Mouse (Mus musculus): ENCODE measurements around the gene Rbfox3.

Gene Rbfox3

DNA sequence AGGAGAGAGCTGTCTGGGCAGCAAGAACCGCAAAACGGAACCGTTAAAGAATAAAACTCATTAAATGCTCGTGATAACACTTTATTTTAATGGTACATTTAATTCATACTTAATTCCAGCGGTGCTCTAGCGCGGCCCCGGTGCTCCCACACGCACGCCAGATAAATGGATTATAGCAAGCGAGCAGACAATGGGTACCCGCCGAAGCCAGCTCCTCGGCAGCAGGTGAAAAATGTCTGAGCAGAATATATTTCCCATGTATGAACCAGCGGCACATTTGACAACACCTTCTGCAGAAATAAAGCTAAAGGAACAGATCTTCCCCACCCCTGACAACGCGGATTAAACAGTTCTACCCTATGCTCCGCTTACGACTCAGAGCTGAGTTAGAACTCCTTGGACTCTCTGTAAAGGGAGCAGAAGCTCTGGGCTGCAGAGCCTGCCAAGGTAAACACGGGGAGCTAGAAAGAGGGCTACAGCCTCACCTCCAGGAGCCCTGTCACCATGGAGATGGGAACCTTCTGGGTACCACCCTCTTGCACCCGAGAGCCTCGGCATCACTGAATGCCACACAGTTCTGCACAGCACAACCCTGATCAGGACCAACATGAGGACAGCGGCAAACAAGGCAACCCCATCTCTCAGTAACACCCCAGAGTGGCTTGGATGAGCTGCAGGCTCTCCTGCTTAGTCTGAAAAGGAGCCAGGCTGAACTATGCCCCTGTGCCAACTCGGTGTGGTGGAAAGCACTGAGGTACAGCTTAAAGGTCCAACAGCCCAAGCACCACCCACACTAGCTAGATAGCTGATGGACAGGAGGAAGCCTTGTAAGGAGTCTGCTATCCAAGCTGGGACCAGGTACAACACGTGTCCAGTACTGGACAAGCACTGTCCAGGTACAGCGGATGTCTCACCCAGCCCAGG is 196.5 kb downstream of the Rbfox3 start:
- peak; percentile 45 for DNase-seq

DNA sequence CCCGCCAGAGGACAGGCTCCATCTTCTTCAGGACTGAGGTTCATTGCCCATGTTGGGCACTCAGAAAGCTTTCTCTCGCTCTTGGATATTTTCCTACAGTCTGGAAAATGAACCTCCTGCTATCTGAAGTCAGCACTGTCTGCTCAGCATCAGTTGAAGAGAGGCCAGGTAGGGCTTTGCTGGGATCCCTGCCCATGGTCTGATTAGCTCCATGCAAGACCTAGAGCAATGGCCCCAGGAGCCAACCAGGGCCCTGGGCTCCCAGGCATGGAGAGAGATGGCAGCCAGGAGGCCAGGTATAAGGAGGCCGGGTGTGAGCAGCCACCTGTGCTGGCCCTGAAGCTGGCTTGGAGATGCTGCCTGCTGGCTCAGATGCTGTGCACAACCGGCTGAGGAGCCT is 198.6 kb downstream of the Rbfox3 start:
- peak; percentile 75 for DNase-seq

DNA sequence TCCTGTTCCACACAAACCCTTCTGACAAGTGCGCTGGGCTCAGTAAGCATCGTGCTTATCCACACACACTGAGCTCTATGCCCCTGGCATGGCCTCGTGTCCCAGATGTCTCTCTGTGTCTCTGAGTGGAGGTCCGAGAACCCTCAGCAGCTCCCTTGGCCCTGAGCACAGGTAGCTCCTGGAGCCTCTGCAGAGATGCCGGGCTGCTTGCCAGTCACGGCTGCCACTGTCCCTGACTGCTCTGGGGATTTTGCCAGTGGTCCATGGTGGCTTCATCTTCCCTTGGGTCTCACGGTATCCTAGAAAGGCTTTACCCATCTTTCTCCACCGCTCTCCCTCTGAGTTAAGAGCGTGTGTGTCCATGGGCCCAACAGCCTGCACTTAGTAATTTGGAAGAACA is 199.3 kb downstream of the Rbfox3 start:
- DNase-seq = peak; percentile 40

DNA sequence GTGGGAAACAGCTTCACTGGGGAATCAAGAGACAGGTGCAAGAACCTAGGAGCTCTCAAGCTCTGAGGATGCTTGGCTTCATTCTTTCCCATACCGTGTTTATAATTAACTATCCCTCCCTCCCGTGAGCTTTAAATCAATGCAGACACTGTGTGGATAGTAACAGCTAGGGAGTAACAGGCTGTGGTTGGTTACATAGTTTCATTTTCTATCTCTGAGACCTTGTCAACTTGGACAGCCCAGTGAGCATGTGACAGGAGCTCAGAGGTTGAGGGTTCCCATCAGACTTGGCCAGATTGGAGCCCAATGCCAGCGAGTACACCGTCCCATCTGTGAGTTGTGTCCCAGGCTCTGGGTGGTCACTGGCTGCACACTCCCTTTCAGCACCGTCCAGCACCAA is 201.4 kb downstream of the Rbfox3 start:
- no peak for DNase-seq

DNA sequence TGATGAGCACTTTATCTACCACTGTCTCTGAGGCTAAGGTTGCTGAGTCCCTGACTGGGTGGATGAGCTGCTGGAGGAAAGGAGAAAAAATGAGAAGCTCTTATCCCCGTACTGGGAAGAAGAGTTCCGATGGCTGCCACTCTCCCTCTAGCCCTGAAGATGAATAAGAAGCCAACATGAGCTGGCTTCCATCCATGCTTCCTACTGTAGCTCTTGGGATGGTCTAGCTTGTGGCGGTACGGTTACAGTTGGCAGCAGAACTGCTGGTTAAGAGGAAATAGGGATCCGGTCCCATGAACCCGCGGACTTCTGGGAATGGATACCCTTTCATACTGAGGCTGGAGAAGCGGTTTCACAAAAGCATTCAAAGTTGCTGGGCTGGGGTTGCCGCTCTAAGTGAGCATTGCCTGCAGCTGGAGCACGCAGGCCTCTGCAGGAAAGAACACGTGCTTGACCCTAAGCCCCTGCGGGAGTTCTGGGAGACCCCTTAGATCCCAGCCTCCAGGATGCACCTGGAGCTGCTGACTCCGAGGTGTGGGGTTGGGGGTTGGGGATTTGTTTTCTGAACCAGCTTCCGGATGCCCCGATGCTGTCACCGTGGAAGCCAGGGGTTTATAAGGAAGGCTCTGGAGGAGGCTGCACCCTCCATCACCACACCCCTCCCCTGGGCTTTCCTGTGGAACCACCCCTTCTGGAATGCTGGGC is 215.0 kb downstream of the Rbfox3 start:
- no peak for DNase-seq

DNA sequence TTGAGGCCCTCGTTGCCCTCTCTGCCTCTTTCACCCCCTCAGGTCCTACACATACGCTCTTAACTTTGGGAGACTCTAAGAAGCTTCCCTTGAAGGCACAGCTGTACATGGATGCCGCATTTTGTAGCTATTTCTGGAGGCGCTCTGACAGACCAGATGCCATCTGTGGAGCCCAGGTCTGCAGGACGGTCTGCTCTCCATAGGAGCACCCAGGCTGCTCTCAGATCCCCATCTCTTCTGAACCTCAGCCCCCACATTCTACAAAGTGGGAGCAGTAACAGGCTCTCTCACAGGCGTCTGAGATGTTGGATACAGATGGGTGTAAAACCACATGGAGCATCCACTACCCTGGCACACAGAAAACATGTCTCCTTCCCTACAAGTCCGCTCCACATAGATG is 218.1 kb downstream of the Rbfox3 start:
- DNase-seq = no peak

DNA sequence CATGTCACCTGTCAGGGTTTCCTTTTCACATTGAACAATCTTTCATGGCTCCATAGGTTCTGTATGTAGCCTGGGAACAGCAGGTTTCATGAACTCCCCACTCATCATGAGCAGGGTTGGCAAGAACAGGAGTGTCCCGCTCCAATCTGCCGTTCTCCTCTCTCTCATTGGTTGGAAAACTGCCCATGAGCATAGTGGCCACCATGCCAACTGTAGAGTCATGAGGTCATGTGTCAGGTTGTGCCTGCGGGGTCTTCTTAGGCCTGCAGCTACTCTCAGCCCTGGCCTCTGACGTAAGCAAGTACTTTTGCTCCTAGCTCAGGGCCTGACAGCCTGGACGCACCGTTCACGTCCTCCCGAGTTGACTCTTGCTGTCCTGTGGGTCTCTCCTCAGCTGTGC is 221.1 kb downstream of the Rbfox3 start:
- DNase-seq = no peak

DNA sequence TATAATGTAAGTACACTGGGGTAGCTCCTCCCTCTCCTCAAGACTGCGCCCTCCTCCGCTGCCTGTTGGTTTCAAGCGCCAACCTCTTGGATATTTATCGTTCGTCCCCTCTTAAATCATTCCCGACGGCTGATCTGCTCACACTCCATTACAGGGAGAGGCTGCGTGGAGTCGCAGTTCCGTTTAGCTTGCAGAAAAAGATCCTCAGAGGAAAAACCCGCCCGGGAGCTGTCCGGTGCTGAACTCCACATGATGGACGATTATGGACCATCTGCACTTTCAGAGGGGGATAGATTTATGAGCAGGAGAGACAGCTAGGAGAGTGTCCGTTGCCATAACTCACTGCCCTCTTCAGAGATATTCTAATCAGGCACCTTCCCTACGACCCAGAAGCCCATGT is 226.0 kb downstream of the Rbfox3 start:
- DNase-seq = no peak

DNA sequence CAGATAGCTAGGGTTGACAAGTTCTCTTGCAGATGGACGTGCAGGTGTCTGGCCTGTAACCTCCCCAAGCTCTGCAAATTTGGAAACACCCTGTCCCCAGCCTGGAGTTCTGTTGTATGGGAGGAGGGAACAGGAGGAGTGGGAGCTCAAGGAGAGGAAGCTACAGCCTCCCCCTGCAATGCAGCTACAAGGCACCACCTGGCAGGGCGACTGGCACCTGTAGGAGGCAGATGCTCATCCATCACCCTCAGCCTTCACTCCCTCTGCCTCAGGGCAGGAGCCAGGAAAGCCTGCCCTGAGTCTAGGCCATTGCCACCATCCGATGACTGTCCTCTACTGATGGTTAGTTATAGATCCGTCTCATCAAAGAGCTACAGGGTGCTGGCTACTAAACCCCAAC is 226.7 kb downstream of the Rbfox3 start:
- DNase-seq = no peak

DNA sequence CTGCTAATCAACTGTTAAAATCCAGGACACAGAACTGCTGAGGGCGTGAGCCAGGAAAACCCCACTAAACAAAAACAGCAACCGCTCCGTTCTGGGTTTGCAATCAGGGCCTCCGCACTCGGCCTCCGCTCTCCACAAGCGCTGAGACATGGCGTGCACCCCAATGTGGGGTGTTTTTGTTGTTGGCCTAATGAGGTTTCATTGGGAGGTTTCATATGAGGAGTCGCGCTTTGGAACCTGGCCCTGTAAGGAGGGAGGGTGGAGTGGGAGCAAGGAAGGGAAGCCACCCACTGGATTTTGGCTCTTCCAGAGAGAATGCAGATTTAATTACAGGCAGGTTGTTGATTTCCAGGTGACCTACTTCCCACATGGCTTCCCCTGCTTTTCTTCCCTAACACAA is 230.7 kb downstream of the Rbfox3 start:
- peak; percentile 35 for DNase-seq

DNA sequence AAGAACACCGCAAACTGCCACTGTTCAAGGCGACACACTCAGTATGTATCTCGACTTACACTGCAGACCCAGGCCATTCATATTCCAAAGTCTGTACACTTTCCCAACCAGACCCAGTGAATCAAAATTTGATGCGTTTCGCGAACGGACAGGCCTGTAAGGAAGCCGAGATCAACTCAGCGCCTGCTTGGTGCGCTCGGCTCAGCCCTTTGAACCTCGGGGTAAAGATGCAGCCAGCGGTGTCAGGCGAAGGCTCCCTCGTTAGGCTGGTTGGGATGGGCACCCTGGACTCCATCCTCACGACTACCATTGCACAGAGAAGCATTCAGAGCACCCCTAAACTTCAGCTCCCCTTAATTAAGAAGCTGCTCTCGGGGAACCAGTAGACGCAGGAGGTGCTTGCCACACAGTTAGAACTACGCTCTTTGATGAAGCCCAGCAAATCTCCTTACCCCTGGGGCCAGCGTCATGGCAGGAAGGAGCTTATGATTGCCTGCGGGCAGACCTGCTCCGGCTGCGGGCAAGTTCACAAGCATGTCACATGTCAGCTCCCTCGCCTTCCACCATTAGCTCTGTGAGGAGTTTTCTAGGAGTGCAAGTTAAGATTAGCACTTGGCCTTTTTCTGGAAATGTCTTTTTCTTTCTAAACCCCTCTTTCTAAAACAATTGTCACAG is 231.5 kb downstream of the Rbfox3 start:
- no peak for DNase-seq

DNA sequence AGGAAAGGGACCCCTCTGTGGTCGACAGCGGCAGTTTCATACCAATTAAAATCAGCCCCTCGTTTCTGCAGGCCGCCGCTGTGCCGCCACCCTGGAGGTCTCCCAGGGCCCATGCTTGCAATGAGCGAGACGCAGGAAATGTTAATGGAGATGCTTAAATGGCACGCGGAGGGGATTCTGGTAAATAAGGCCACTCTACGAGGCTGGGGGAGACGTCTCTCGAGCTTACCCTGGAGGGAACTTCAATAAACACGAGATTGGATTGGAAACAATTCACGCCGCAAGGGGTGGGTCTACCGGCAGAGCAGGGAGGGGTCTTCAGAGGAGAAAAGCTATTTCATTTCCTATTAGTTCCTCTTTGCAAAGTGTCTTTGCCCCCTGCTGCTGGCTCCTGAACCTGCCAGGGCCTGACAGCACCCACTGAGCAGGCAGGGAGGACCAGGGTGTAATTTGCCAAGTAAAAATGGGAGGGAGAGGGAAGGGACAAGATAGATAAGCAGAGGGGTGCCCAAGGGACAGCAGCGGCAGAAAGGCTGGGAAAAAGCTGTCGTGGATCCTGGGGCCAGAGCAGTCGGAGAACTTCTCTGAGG is 232.8 kb downstream of the Rbfox3 start:
- DNase-seq = no peak

DNA sequence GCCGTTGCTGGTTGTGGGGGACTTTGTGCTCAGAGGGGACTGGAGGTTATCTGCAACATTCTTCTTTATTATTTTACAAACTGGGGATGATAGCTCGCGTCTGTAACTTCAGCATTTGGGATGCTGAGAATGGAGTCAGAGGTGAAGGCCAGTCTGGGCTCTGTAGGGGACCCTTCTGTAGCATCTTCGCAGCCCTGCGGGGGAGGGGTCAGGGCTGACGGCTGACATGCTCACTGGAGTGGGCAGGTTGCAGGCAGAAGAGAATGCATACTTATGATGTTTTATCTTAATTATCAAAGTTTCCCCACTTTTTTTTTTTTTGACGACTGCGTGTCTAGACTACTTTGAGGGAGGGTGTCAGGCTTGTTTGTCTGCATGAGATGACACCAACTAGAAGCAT is 234.1 kb downstream of the Rbfox3 start:
- DNase-seq = no peak

DNA sequence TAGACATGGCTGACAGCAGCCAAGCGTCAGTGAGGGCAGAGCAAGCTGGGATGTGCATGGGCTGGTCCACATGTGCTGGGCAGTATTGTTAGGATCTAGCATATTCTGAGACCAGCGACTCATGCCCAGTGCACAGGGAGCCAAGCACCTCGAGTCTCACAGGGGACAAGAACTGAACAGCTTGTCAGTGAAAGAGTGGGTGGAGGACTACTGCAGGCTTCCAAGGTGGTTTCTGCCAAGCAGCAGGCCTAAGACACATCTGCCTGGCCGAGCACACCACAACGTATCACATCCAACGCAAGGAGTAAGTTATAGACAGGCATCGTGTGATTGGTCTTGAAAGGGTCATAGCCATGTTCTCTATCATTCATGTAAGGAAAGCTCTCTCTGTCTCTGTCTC is 235.0 kb downstream of the Rbfox3 start:
- DNase-seq = no peak

DNA sequence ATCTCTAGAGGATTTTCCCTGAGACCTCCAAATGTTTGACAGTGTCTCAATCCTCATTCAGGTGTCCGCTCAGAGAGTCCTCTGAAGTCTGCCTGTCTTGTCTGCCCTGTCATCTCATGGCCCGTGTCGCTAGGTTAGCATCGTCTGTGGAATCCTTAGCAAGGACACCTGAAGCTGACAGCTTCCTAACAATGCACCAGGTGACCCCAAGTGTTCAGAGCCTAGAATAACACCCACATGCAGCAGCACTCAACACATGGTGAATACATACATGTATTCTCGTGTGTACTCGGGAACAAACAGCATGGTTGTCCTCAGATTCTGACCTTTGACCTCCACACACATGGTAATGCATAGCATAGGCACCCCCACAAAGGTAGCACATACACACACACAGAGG is 239.4 kb downstream of the Rbfox3 start:
- DNase-seq = no peak

DNA sequence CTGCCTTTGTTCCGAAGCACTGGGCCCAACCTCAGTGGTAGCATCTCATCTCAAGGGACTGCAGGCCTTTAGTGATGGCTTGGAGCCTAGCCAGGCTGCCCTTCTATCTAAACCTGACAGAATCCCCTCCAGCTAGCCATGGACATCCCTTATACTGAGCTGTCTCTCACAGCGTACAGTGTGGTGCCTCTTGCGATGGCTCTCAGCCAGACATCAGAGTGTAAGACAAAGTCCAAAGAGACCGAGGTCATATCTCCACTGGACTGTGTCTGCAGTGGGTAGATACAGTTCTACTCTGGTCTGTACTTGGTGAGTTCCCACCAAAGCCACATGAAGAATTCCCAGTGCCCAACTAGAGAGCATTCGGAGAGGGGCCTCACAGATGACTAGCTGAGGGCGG is 240.2 kb downstream of the Rbfox3 start:
- no peak for DNase-seq

DNA sequence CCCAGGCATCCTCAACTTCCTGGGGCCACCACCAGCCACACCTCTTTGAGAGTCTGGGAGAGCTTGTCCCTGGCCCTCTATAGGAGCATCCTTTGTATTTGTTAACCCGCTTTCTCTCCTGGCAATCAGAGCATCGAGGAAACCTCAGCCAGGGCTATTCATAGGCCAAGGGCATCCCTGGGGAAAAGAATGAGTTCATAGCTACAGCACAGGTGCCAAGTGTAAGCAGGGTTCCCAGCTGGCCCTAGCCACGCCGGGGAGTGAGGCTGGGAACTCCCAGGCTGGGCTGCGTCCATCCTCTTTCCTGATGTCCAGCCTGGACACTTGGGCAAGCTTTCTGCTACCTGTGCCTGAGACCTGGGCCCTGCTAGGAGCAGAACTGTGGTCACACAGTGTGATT is 241.6 kb downstream of the Rbfox3 start:
- peak; percentile 79 for DNase-seq

DNA sequence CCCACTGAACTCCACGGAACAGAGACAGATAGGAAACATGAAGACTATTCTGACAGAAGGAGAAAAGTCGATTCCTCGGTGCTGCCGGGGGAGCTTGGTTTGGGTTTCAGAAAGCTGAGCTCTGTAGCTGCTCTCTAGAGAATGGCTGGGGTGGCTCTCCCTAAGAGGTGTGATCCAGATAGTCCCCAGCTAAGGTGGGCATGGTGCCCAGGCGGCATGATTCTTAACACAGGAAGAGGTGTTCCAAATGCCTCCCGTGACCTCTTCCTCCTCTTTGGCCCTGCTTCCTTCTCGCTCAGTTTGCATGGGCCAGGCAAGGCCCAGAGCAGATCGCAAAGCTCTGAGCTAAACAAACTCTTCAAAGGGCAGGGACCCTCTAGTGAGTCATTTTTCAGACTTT is 243.0 kb downstream of the Rbfox3 start:
- DNase-seq = no peak

DNA sequence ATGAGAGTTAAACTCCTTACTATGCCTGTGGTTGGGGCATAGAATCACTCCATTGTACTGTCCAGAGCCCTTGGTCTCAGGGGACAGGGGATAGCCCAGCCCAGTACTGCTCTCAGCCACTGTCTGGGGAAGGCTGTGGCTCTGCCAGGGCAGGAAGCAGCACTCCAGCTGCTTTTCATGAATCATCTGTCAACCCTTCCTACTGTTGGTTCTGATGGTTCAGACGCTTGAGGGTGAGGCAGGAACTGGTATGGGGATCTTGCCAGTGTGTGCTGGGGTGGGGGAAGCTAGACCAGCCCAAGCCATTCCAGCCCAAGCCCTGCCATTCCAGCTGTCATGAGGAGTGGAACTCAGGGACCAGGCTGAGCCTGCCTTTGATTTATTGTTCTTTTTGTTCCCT is 243.5 kb downstream of the Rbfox3 start:
- no peak for DNase-seq

DNA sequence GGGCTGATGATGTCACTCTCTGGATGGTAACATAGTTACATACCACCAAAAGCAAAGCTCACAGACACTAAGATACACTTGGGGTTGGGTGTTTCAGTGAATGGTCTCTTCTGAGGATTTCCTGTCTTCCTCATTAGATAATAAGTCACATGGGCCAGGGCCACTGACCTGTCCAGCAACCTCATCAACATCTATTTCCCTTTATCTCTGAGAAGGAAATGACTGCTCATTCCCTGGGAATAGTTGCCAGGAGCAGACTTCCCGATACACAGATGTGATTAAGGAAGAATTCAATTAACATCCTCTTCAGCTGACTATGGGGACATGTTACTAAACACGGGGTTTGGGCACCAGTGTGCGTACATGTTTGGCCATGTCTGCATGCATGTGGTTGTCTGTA is 245.2 kb downstream of the Rbfox3 start:
- no peak for DNase-seq

DNA sequence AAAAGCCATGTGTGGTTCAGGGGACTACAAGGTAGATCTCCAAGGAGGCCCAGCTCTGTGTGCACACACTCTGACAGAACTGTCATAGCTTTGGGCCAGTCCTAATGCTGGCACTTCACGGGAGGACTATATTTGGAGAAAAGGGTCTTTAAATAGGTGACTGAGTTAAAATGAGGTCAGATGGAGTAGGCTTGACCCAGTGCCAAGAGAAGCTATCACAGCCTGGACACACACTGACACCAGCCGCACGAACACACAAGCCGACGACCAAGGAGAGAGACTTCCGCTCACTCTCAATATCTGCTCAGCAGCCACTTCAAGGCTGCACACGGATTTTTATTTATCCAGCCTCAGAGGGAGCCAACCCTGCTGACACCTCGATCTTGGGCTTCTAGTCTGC is 248.1 kb downstream of the Rbfox3 start:
- peak; percentile 58 for DNase-seq

DNA sequence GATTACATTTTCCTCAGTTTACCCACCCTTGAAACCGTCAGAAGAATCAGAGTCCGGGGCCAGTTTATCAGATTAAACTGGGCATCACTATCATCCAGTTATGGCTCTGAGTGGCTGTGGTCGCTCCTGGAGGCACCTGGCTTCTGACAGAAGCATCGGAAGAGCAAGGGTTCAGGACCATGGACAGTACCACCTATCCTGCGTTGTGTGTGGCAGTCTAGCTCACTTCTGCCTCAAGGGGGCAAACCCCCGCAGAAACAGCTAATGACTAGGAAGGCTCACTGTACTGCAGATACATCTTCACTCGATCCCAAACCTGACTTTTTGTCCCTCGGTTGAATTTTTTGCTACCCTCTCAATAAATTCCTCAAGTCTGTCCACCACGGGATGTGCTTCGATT is 252.1 kb downstream of the Rbfox3 start:
- no peak for DNase-seq

DNA sequence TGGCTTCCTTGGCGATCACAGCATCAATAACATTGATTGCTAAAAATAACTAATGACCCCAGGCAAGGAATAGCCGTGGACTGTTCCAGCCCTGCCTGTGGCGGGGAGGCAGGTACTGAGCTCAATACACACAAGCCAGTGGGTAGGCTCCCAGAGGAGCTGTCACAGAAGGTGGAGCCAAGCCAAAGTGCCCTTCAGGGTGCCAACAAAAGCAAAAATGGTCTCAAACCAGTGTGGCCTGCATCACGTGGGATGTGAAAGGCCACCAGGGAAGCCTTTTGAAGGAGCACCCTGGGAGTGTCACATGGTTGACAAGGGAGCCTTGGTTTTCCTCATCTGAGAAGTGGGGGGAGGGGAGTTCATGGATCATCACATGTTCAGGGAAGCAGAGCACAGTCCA is 255.6 kb downstream of the Rbfox3 start:
- no peak for DNase-seq
